Mouse (Mus musculus) neural tube, embryonic 15.5 days (tissue): ENCODE data around the gene Sypl. TPM values are rescaled to one million over a fixed set of nuclear protein-coding genes. Genes with fewer than 3 reads are reported as not detected.

Source experiments
- ATAC-seq: fragments of 200-750 bp; cut with Nextera tagmentation; 2 replicates; pipeline ENCODE4 v1.8.0; 2017; ENCODE audit warnings: mild to moderate bottlenecking, moderate TSS enrichment, moderate library complexity; ENCODE audit not compliant: low FRiP score
- H3K27ac ChIP-seq: fragments of 300-500 bp; sonication (generic); replicated peaks from 2 replicates; pipeline ENCODE4 v1.5.1; 2015; ENCODE audit warnings: mild to moderate bottlenecking, inconsistent platforms
- H3K27me3 ChIP-seq: fragments of 300-500 bp; sonication (generic); replicated peaks from 2 replicates; pipeline ENCODE4 v1.6.1; 2015; ENCODE audit warnings: inconsistent platforms
- H3K36me3 ChIP-seq: fragments of 300-500 bp; sonication (generic); 2 replicates; pipeline ENCODE4 v1.6.1; 2015; ENCODE audit warnings: inconsistent platforms
- H3K4me1 ChIP-seq: fragments of 300-500 bp; sonication (generic); 2 replicates; pipeline ENCODE4 v1.6.1; 2015; ENCODE audit warnings: inconsistent platforms
- H3K4me2 ChIP-seq: fragments of 300-500 bp; sonication (generic); 2 replicates; pipeline ENCODE4 v1.6.1; 2015; ENCODE audit warnings: inconsistent platforms, mild to moderate bottlenecking, moderate library complexity
- H3K4me3 ChIP-seq: fragments of 300-500 bp; sonication (generic); replicated peaks from 2 replicates; pipeline ENCODE4 v1.5.1; 2015; ENCODE audit warnings: mild to moderate bottlenecking, inconsistent platforms
- H3K9ac ChIP-seq: fragments of 300-500 bp; sonication (generic); replicated peaks from 2 replicates; pipeline ENCODE4 v1.6.1; 2015; ENCODE audit warnings: mild to moderate bottlenecking, inconsistent platforms
- H3K9me3 ChIP-seq: fragments of 300-500 bp; sonication (generic); replicated peaks from 2 replicates; pipeline ENCODE4 v1.6.1; 2016; ENCODE audit warnings: inconsistent platforms
- WGBS: fragments of 180-500 bp; shearing (Covaris S2); methylation state at CpG from one replicate; pipeline ENCODE4 v1.1.7; 2015; ENCODE audit warnings: mixed read lengths; 5-methylcytosine and 5-hydroxymethylcytosine counted together
- polyA plus RNA-seq: library from polyadenylated mRNA; unstranded; fragments of >200 nt; fragmentation: Nextera tagmentation; extraction: Ambion mirVana; gene quantifications from 2 replicates; pipeline ENCODE4 v1.2.1, GENCODE M21; 2015

Gene Sypl
- polyA plus RNA-seq, 1 experiment from 2014 or later = 39.2 TPM

DNA sequence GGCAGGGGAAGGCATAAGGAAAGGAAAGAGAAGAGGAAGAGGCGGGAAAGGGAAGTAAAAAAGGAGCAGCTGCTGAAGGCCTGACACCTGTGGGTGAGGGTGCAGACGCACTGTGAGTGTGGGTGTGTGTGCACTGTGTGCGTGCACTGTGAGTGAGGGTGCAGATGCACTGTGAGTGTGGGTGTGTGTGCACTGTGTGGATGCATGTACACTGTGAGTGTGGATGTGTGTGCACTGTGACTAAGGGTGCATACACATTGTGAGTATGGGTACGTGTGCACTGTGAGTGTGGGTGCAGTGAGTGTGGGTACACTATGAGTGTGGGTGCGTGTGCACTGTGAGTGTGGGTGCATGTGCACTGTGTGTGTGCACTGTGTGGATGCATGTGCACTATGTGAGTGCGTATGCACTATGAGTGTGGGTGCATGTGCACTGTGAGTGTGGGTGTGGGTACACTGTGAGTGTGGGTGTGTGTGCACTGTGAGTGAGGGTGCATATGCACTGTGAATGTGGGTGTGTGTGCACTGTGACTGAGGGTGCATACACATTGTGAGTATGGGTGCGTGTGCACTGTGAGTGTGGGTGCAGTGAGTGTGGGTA, 32.1 kb upstream of the Sypl start:
- H3K27me3 ChIP-seq = no peaks in the 10 kb centered on the region
- H3K9me3 ChIP-seq = no peaks in the 10 kb centered on the region
- no peak overlapping the region for H3K9ac ChIP-seq
- H3K4me1 ChIP-seq = peaks cover 9% of the 10 kb centered on the region
- H3K4me2 ChIP-seq = no peak overlapping the region
- no peaks in the 10 kb centered on the region for H3K36me3 ChIP-seq
- 95% methylated on average over 7 of the region's 7 CpGs for whole genome bisulfite sequencing
- ATAC-seq = no peak
- no peak overlapping the region for H3K4me3 ChIP-seq
- no peak overlapping the region for H3K27ac ChIP-seq

DNA sequence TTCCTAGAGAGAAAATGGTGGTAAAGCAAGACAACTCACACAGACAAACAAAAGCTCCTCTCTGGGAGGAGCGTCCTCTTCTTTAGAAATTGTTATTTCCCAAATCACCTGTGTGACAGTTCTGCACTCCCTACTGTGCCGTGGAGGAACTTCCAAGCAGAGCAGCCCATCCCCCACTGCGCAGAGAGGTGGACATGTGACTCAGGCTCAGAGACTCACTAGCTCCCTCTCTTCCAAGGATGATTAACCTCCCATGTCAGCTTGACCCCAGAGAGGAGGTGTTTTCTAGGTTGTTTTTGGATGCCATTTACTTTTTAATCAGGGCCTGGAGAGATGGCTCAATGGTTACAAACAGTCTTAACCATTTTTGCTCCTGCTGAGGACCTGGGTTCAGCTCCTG, 29.4 kb upstream of the Sypl start:
- no peak overlapping the region for H3K27ac ChIP-seq
- WGBS = 41% methylated on average over 3 of the region's 3 CpGs
- ATAC-seq = no peak
- H3K27me3 ChIP-seq = no peaks in the 10 kb centered on the region
- no peak overlapping the region for H3K4me3 ChIP-seq
- H3K4me1 ChIP-seq = peaks cover 14% of the 10 kb centered on the region
- no peak overlapping the region for H3K4me2 ChIP-seq
- H3K9ac ChIP-seq = no peak overlapping the region
- H3K36me3 ChIP-seq = no peaks in the 10 kb centered on the region
- H3K9me3 ChIP-seq = no peaks in the 10 kb centered on the region

GRCm38 (mm10) chr12:32926331-32927172, 27.1 kb upstream of the Sypl start:
- ATAC-seq = peak; percentile 81
- Histone ChIP-seq H3K36me3 (no peaks in the 10 kb centered on the region), H3K9me3 (no peaks in the 10 kb centered on the region), H3K27ac (peak overlapping the region; percentile 58), H3K4me3 (no peak overlapping the region), H3K9ac (no peak overlapping the region), H3K27me3 (no peaks in the 10 kb centered on the region), H3K4me1 (peaks cover 14% of the 10 kb centered on the region), H3K4me2 (peak overlapping the region; percentile 24)
- 43% methylated on average over 18 of the region's 18 CpGs for WGBS

DNA sequence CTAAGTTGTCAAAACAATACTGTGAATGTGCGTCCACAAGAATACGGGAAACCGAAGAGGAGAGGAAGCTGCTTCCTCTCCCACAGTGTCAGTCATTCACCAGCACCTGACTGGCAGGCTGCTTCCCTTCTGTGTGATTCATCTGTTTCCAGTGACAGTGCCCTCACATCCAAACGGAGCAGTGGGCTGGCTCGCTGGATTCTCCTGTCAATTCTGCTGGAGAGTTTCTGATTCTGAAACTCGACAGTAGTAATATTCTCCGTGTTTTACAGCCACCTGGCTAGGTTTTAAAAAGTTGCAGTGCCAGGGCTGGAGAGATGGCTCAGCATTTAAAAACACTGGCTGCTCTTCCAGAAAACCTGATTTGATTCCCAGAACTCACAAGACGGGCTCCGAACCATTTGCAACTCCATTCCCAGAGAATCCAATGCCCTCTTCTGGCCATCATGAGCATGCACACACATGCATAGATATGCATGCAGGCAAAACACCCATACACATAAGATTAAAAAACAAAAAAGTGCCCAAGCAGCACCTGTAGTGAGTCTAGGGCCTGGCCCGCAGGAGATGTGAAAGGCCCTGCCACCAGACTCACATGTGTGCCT, 26.4 kb upstream of the Sypl start:
- Histone ChIP-seq H3K36me3 (no peaks in the 10 kb centered on the region), H3K4me3 (no peak overlapping the region), H3K27me3 (no peaks in the 10 kb centered on the region), H3K27ac (peak overlapping the region; percentile 58; the same call in 1 of the 2 replicates), H3K4me2 (no peak overlapping the region), H3K4me1 (peaks cover 14% of the 10 kb centered on the region), H3K9me3 (no peaks in the 10 kb centered on the region), H3K9ac (no peak overlapping the region)
- WGBS = 77% methylated on average over 10 of the region's 10 CpGs
- no peak for ATAC-seq

DNA sequence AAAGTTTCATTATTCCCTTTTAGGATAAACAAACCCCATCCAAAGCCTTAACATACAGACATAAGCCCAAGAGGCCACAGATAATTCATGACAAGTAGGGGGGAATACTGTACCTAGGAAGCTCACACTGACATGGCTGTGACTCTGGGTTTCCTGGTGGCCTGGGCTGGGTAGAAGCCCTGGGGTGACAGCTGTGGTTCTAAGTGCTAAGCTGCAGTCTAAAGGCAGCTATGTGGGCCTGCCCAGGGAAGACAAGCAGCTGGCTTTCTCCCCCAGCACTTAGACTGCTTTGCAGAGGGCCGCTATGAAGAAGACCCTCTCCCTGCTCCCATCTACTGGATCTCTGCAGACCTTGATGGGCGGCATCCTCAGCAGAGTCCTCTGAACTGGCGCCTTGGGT, 25.5 kb upstream of the Sypl start:
- peaks cover 14% of the 10 kb centered on the region for H3K4me1 ChIP-seq
- H3K9ac ChIP-seq = no peak overlapping the region
- no peak overlapping the region for H3K4me3 ChIP-seq
- H3K4me2 ChIP-seq = no peak overlapping the region
- 70% methylated on average over 3 of the region's 3 CpGs for WGBS
- H3K36me3 ChIP-seq = no peaks in the 10 kb centered on the region
- H3K27ac ChIP-seq = no peak overlapping the region
- ATAC-seq = no peak
- H3K27me3 ChIP-seq = no peaks in the 10 kb centered on the region
- no peaks in the 10 kb centered on the region for H3K9me3 ChIP-seq

- Histone ChIP-seq H3K27me3 (no peaks in the 10 kb centered on the region), H3K9me3 (no peaks in the 10 kb centered on the region), H3K9ac (no peak overlapping the region), H3K4me1 (peaks cover 14% of the 10 kb centered on the region), H3K4me2 (no peak overlapping the region), H3K4me3 (no peak overlapping the region), H3K27ac (no peak overlapping the region), H3K36me3 (no peaks in the 10 kb centered on the region)
- no peak for ATAC-seq
- 91% methylated on average over 11 of the region's 11 CpGs for WGBS
Measured at GRCm38 (mm10) chr12:32929831-32930513, 23.7 kb upstream of the Sypl start.

- H3K4me3 ChIP-seq = no peak overlapping the region
- WGBS = 87% methylated on average over 7 of the region's 7 CpGs
- H3K4me2 ChIP-seq = no peak overlapping the region
- no peak overlapping the region for H3K27ac ChIP-seq
- H3K4me1 ChIP-seq = peaks cover 14% of the 10 kb centered on the region
- H3K27me3 ChIP-seq = no peaks in the 10 kb centered on the region
- H3K9me3 ChIP-seq = no peaks in the 10 kb centered on the region
- no peaks in the 10 kb centered on the region for H3K36me3 ChIP-seq
- H3K9ac ChIP-seq = no peak overlapping the region
- no peak for ATAC-seq
Measured at GRCm38 (mm10) chr12:32930566-32930965, 23.1 kb upstream of the Sypl start.

DNA sequence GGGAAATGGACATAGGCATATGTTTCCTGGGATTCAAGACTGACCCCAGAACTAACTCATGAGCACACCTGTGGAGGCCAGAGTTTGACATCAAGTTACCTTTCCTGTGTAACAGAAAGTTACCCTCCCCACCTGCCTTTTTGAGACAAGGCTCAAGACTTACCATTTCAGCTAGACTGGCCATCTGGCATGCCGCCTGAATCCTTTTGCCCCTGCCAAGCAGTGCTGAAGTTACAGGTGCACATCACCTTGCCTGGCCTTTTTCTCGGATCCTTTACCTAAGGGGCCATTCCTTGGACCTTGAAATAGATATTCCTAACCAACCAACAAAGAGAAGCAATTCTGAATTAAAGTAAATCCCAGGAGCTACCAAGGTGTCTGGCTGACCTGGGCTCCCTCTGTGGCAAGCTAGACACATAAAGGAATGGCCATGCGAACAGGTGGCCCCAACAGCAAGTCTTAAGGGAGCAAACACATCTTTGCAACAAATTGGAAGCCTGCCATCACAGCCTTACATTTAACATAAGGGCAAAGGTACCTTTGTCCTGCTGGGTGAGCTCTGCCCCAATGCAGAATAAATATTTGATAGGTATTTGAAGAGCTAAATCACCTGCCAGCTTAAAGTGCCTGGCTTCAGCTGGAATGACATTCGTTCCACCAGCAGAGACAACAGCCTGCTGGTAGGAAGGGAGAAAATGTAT, 17.3 kb upstream of the Sypl start:
- no peak for ATAC-seq
- Histone ChIP-seq H3K27ac (no peak overlapping the region), H3K36me3 (no peaks in the 10 kb centered on the region), H3K9ac (no peak overlapping the region), H3K4me1 (no peaks in the 10 kb centered on the region), H3K27me3 (no peaks in the 10 kb centered on the region), H3K9me3 (no peaks in the 10 kb centered on the region), H3K4me3 (no peak overlapping the region), H3K4me2 (no peak overlapping the region)
- WGBS = 91% methylated on average over 4 of the region's 4 CpGs

DNA sequence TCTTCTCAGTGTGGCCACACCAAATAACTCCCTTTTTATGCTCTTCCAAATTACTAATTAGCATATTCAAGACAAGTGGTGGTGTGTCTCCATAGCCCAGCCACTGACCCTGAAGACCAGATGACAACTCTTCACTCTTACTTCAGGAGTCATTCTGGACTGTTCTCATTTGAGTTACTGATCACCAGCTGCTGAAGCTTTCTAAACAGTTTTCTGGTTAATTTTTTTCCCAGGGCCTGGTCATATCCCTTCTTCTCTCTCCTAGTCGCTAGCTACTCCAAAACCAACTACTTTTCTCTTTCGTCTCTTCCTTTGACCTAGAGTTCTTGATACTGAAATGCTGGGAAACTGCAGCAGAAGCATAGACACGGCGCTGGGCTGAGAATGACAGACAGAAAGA, 12.6 kb upstream of the Sypl start:
- 92% methylated on average over 4 of the region's 4 CpGs for WGBS
- H3K36me3 ChIP-seq = no peaks in the 10 kb centered on the region

DNA sequence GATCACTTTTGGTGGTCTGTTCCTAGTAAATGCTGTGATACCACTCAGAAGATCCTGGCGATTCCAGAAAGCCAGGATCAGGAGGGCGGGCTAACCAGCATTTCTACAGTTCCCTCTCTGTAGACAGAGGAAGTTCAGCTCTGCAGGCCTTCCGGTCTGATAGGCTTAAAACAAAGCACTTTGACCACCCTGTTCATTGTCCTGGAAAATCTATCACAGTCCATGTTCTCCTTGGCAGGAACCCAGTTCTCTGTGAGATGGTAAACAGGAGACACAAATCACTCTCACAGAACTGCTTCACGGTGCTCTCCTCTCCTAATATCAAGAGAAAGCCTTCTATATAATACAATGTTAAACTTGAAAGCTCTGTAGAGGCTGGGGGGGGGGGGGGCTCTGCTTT, 10.3 kb upstream of the Sypl start:
- Histone ChIP-seq H3K36me3 (no peaks in the 10 kb centered on the region), H3K27ac (peak overlapping the region; percentile 54), H3K27me3 (no peaks in the 10 kb centered on the region), H3K9ac (no peak overlapping the region), H3K4me2 (no peak overlapping the region), H3K9me3 (no peaks in the 10 kb centered on the region), H3K4me1 (peaks cover 9% of the 10 kb centered on the region; the same call in 1 of the 2 replicates), H3K4me3 (no peak overlapping the region)
- ATAC-seq = 0 out of 2 replicates have a peak, but pooled peaks have one; percentile 45
- 33% methylated on average over 4 of the region's 4 CpGs for WGBS

More for the DNA sequence above, 12.6 kb upstream of the Sypl start:
- Histone ChIP-seq H3K4me2 (no peak overlapping the region), H3K27me3 (no peaks in the 10 kb centered on the region), H3K4me1 (peaks cover 9% of the 10 kb centered on the region; the same call in 1 of the 2 replicates), H3K9ac (no peak overlapping the region), H3K27ac (no peak overlapping the region), H3K9me3 (no peaks in the 10 kb centered on the region), H3K4me3 (no peak overlapping the region)
- ATAC-seq = no peak

DNA sequence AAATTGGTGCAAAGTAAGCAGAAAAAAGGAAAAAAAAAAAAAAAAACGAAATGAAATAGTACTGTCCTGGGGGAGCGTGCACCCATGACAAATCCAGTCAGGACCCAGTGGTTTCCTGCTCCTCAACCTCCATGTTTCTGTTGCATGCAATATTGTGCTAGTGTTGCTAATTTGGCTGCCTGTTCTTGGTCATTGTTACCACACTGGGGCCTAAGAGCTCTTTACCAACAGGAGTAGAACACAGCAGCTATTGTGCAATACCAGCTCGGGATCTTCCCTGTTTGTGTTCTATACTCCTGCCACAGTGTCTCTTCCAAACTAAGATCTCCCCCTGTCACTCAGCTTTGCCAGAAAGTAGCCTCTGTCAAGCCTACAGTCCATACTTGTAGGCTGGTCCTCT, 9.7 kb upstream of the Sypl start:
- Histone ChIP-seq H3K4me1 (peaks cover 9% of the 10 kb centered on the region; the same call in 1 of the 2 replicates), H3K4me2 (no peak overlapping the region), H3K4me3 (no peak overlapping the region), H3K9ac (no peak overlapping the region), H3K27me3 (no peaks in the 10 kb centered on the region), H3K9me3 (no peaks in the 10 kb centered on the region), H3K36me3 (no peaks in the 10 kb centered on the region), H3K27ac (no peak overlapping the region)
- 67% methylated on average over 3 of the region's 3 CpGs for WGBS
- no peak for ATAC-seq
